Mouse (Mus musculus) thymus, adult 2 months (tissue): ENCODE results near the gene Bax.

Source experiments
- CTCF ChIP-seq: fragments of 200-500 bp; IDR thresholded peaks from 2 replicates; pipeline ENCODE4 v1.5.1; 2012; ENCODE audit warnings: mild to moderate bottlenecking, control low read depth, low read length, moderate library complexity, borderline replicate concordance; ENCODE audit not compliant: control insufficient read depth, poor library complexity, insufficient read depth; ENCODE audit errors: extremely low read depth
- POLR2A ChIP-seq: fragments of 200-500 bp; IDR thresholded peaks from 2 replicates; pipeline ENCODE4 v1.6.1; 2012; ENCODE audit warnings: mild to moderate bottlenecking, low read length, control low read depth, moderate library complexity; ENCODE audit not compliant: control insufficient read depth, poor library complexity, insufficient read depth; ENCODE audit errors: extremely low read depth

DNA sequence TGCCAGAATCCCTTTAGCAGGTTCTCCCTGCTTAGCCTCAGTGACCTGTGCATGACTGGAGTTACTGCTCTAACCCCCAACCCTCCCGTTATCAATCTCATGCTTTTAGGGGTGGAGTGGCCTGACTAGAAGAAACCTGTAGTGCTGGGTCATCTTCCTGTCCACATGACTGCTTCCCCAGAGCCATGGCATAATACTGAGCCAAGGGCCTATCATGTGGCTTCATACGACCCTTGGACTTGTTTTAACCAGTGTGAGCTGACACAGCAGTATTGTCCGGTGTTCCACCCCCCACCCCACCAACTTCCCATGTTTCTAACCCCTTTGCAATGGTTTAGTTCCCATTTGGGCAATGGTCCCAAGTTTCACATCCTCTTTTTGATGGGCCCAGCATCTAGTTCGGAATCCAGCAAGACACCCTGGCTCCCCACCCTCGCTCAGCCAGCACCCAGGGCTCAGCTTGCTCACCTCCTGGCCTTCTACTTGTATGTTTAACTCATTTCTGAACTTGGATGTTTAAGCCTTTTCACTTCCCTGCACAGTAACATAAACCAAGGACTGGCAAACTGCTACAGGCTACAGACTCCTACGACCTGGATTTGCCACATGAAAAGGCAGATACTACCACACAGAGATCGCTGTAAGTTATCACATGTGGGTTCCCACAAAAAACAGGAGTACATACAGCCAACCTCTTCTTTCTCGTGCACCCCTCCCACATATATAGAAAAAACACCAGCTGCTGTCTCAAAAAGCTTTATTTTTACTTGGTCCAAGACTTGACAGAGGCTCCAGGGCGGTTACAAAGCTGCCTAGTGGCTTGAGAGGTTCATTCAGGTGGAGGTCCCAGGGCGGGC, 9.3 kb downstream of the Bax start:
- TF ChIP-seq CTCF: no peak
- no peak for TF ChIP-seq POLR2A
